Mouse (Mus musculus) E14TG2a.4 (cell line): ENCODE results near the gene Bhlhb9.

ENCODE experiments used
- CTCF ChIP-seq: conservative IDR thresholded peaks from 2 replicates; pipeline ENCODE4 v1.5.1; 2014; ENCODE audit warnings: low read length
- NANOG ChIP-seq: IDR thresholded peaks from 2 replicates; pipeline ENCODE4 v1.6.1; 2014; ENCODE audit warnings: borderline replicate concordance, low read length, mixed read lengths

GRCm38 (mm10) chrX:135879626-135880025, 82.2 kb downstream of the Bhlhb9 start:
- no peak for TF ChIP-seq CTCF
- no peak for TF ChIP-seq NANOG
